ENCODE assay signal across 12 mouse cellular contexts in genomic region chr6:4739522-4740355, GRCm38 (mm10). TPM values are rescaled to one million over a fixed set of nuclear protein-coding genes. Genes with fewer than 3 reads are reported as not detected.
DNase-seq lines count a peak whose midpoint lies in the region; ATAC-seq and TF ChIP-seq lines count a peak whose summit lies in the region.
"Had no signal": no experiment of that assay in that cellular context is flagged by ENCODE, and none has a peak within 500 bp of the region (broad histone marks: within the 10 kb centered on the region; RNA-seq: fewer than 3 reads in every experiment).

No protein-coding gene starts in this region.

- no peak overlapping the region for H3K4me3 ChIP-seq in heart, embryonic 11.5 days (ENCODE audit: low read depth, low read length)
- H3K4me3 ChIP-seq in heart, embryonic 10.5 days: no peak overlapping the region
- no peak overlapping the region for H3K4me3 ChIP-seq in forebrain, embryonic 11.5 days (ENCODE audit: low read depth, low read length)
- H3K4me3 ChIP-seq in hindbrain, embryonic 15.5 days: no peak overlapping the region
- no peak overlapping the region for H3K4me3 ChIP-seq in myocyte
- H3K4me3 ChIP-seq: limb, embryonic 15.5 days; lung, embryonic 15.5 days had no signal

- DNase-seq in heart, embryonic 10.5 days (ENCODE audit: low spot score): no peak
- DNase-seq in forebrain, embryonic 11.5 days (ENCODE audit: low spot score): no peak
- DNase-seq in spleen, adult 12 weeks (ENCODE audit: low spot score): no peak
- no peak for DNase-seq in urinary bladder, postnatal 10 days (ENCODE audit: low spot score)
- DNase-seq: retina, postnatal 1 day had no signal

- H3K27me3 ChIP-seq in heart, embryonic 11.5 days (ENCODE audit: control insufficient read depth, insufficient read depth, low read length): no peaks in the 10 kb centered on the region
- no peaks in the 10 kb centered on the region for H3K27me3 ChIP-seq in heart, embryonic 10.5 days (ENCODE audit: insufficient read depth, poor library complexity, severe bottlenecking)
- no peaks in the 10 kb centered on the region for H3K27me3 ChIP-seq in forebrain, embryonic 11.5 days (ENCODE audit: control insufficient read depth, insufficient read depth, low read length)
- no peaks in the 10 kb centered on the region for H3K27me3 ChIP-seq in hindbrain, embryonic 15.5 days
- H3K27me3 ChIP-seq in myocyte (ENCODE audit: control insufficient read depth, insufficient read depth, insufficient read length): no peaks in the 10 kb centered on the region
- H3K27me3 ChIP-seq: limb, embryonic 15.5 days; lung, embryonic 15.5 days had no signal

- H3K27ac ChIP-seq in heart, embryonic 11.5 days (ENCODE audit: low read depth, low read length): no peak overlapping the region
- H3K27ac ChIP-seq in heart, embryonic 10.5 days: no peak overlapping the region
- H3K27ac ChIP-seq in forebrain, embryonic 11.5 days (ENCODE audit: low read depth, low read length): peak overlapping the region; percentile 57
- no peak overlapping the region for H3K27ac ChIP-seq in hindbrain, embryonic 15.5 days (replicated peaks)
- H3K27ac ChIP-seq: kidney, postnatal 0 days; lung, embryonic 15.5 days had no signal

- no peak for ATAC-seq in heart, embryonic 11.5 days (replicated peaks; ENCODE audit: insufficient number of reproducible peaks, low FRiP score, low TSS enrichment)
- peak; percentile 29 for ATAC-seq in forebrain, embryonic 11.5 days (replicated peaks; ENCODE audit: low FRiP score)
- ATAC-seq in hindbrain, embryonic 15.5 days (ENCODE audit: low FRiP score, low read depth): no peak
- ATAC-seq in megakaryocyte-erythroid progenitor cell, adult 5-6 weeks (replicated peaks; ENCODE audit: low FRiP score, low TSS enrichment, poor library complexity, severe bottlenecking): no peak

- WGBS in heart, embryonic 11.5 days (ENCODE audit: insufficient replicate concordance): 20% methylated on average over 13 of the region's 13 CpGs
- WGBS in heart, embryonic 10.5 days: 19% methylated on average over 13 of the region's 13 CpGs
- 3% methylated on average over 13 of the region's 13 CpGs for WGBS in forebrain, embryonic 11.5 days
- 10% methylated on average over 13 of the region's 13 CpGs for WGBS in hindbrain, embryonic 15.5 days

- peak overlapping the region; percentile 6; the same call in 1 of the 2 replicates for H3K4me2 ChIP-seq in heart, embryonic 11.5 days
- H3K4me2 ChIP-seq in forebrain, embryonic 11.5 days (ENCODE audit: low read depth, low read length, severe bottlenecking): no peak overlapping the region
- peak overlapping the region; percentile 23; the same call in 1 of the 2 replicates for H3K4me2 ChIP-seq in hindbrain, embryonic 15.5 days
- peak overlapping the region; percentile 28 for H3K4me2 ChIP-seq in myocyte (ENCODE audit: low read depth)
- H3K4me2 ChIP-seq: limb, embryonic 15.5 days; lung, embryonic 15.5 days had no signal

- no peaks in the 10 kb centered on the region for H3K9me3 ChIP-seq in heart, embryonic 11.5 days (replicated peaks; ENCODE audit: control insufficient read depth, low read length)
- H3K9me3 ChIP-seq in heart, embryonic 10.5 days: no peaks in the 10 kb centered on the region
- no peaks in the 10 kb centered on the region for H3K9me3 ChIP-seq in forebrain, embryonic 11.5 days (ENCODE audit: control insufficient read depth, low read length)
- no peaks in the 10 kb centered on the region for H3K9me3 ChIP-seq in hindbrain, embryonic 15.5 days
- H3K9me3 ChIP-seq: limb, embryonic 15.5 days; lung, embryonic 15.5 days had no signal

- no peak for TF ChIP-seq POLR2A in myocyte (IDR thresholded peaks at IDR 0.05; ENCODE audit: insufficient read length, low read depth)

- H3K79me2 ChIP-seq in myocyte (ENCODE audit: control insufficient read depth, insufficient read depth): no peaks in the 10 kb centered on the region

- no peak overlapping the region for H3ac ChIP-seq in myocyte (ENCODE audit: control insufficient read depth, insufficient read length)

- H3K4me1 ChIP-seq in heart, embryonic 11.5 days (ENCODE audit: control insufficient read depth, insufficient read depth, low read length): peaks cover 33% of the 10 kb centered on the region
- H3K4me1 ChIP-seq in heart, embryonic 10.5 days: peaks cover 32% of the 10 kb centered on the region
- peaks cover 22% of the 10 kb centered on the region; the same call in 1 of the 2 replicates for H3K4me1 ChIP-seq in forebrain, embryonic 11.5 days (replicated peaks; ENCODE audit: control insufficient read depth, insufficient read depth, low read length)
- H3K4me1 ChIP-seq in hindbrain, embryonic 15.5 days (replicated peaks): peaks cover 41% of the 10 kb centered on the region

- H3K36me3 ChIP-seq in heart, embryonic 11.5 days (ENCODE audit: control insufficient read depth, insufficient read depth, low read length): no peaks in the 10 kb centered on the region
- no peaks in the 10 kb centered on the region for H3K36me3 ChIP-seq in heart, embryonic 10.5 days
- H3K36me3 ChIP-seq in forebrain, embryonic 11.5 days (ENCODE audit: control insufficient read depth, insufficient read depth, low read length): no peaks in the 10 kb centered on the region
- H3K36me3 ChIP-seq in hindbrain, embryonic 15.5 days: no peaks in the 10 kb centered on the region
- no peaks in the 10 kb centered on the region for H3K36me3 ChIP-seq in myocyte (ENCODE audit: control insufficient read depth, insufficient read depth)
- H3K36me3 ChIP-seq: limb, embryonic 15.5 days; lung, embryonic 15.5 days had no signal

- no peak overlapping the region for H3K9ac ChIP-seq in heart, embryonic 11.5 days (ENCODE audit: low read depth, low read length)
- H3K9ac ChIP-seq in forebrain, embryonic 11.5 days (ENCODE audit: low read length): no peak overlapping the region
- no peak overlapping the region for H3K9ac ChIP-seq in hindbrain, embryonic 15.5 days
- H3K9ac ChIP-seq: limb, embryonic 15.5 days; lung, embryonic 15.5 days had no signal

TF ChIP-seq in myocyte, 11 proteins besides CTCF, POLR2A, EP300 and RAD21:
- TF ChIP-seq SRF (IDR thresholded peaks at IDR 0.05; ENCODE audit: control insufficient read depth, insufficient read length, low read depth) (no peak), USF1 (IDR thresholded peaks at IDR 0.05; ENCODE audit: low read depth) (no peak), POLR2AphosphoS2 (IDR thresholded peaks at IDR 0.05; ENCODE audit: insufficient read length, low read depth) (no peak), MYOD1 (IDR thresholded peaks at IDR 0.05; ENCODE audit: control insufficient read depth in 1 of 3, insufficient read length in 2 of 3, low read depth in 2 of 3) (no peak), REST (IDR thresholded peaks at IDR 0.05; ENCODE audit: insufficient read depth, insufficient read length) (no peak), E2F4 (IDR thresholded peaks at IDR 0.05; ENCODE audit: insufficient read depth) (no peak), MAX (IDR thresholded peaks at IDR 0.05; ENCODE audit: low read depth) (no peak), TCF3 (IDR thresholded peaks at IDR 0.05; ENCODE audit: insufficient read length, low read depth) (no peak), MYOG (IDR thresholded peaks at IDR 0.05; ENCODE audit: control insufficient read depth in 1 of 3, insufficient read depth in 1 of 3, insufficient read length in 2 of 3, low read depth in 2 of 3) (no peak), CEBPB (IDR thresholded peaks at IDR 0.05; ENCODE audit: insufficient read depth, poor library complexity, severe bottlenecking) (no peak), TCF12 (IDR thresholded peaks at IDR 0.05; ENCODE audit: insufficient read depth, poor library complexity, severe bottlenecking) (no peak)

RNA-seq across cellular contexts. Expression of gene Sgce, which starts 7.3 kb away (rescaled TPM):
- polyA plus RNA-seq in heart, embryonic 11.5 days (2014; fragmentation: Nextera tagmentation; extraction: Ambion mirVana): 52.7 and 56.2 TPM in 2 replicates
- 52.9 and 58.3 TPM in 2 replicates for polyA plus RNA-seq in heart, embryonic 10.5 days (2016; fragmentation: Nextera tagmentation; extraction: Ambion mirVana)
- 57.1 and 59.3 TPM in 2 replicates for polyA plus RNA-seq in forebrain, embryonic 11.5 days (2014; fragmentation: Nextera tagmentation; extraction: Ambion mirVana)
- polyA plus RNA-seq in hindbrain, embryonic 15.5 days (2015; fragmentation: Nextera tagmentation; extraction: Ambion mirVana): 57.6 and 60.8 TPM in 2 replicates
- 16.8 TPM for polyA plus RNA-seq in myocyte (2012; fragmentation: generic; extraction: Trizol)
- 0.57 TPM in 1 of 2 replicates, not detected in the other for total RNA-seq in megakaryocyte-erythroid progenitor cell, adult 5-6 weeks (2014; fragmentation: Nextera tagmentation)
- 1.0 and 4.4 TPM in 2 replicates for total RNA-seq in megakaryocyte-erythroid progenitor cell, adult 5-6 weeks (2017)

RNA-seq across cellular contexts. Expression of gene Peg10, which starts 7.4 kb away (rescaled TPM):
- polyA plus RNA-seq in heart, embryonic 11.5 days (2014; fragmentation: Nextera tagmentation; extraction: Ambion mirVana): 9.1 and 11.6 TPM in 2 replicates
- 5.9 and 16.6 TPM in 2 replicates for polyA plus RNA-seq in heart, embryonic 10.5 days (2016; fragmentation: Nextera tagmentation; extraction: Ambion mirVana)
- 17.5 and 19.0 TPM in 2 replicates for polyA plus RNA-seq in forebrain, embryonic 11.5 days (2014; fragmentation: Nextera tagmentation; extraction: Ambion mirVana)
- polyA plus RNA-seq in hindbrain, embryonic 15.5 days (2015; fragmentation: Nextera tagmentation; extraction: Ambion mirVana): 6.6 and 7.0 TPM in 2 replicates
- 2.6 TPM for polyA plus RNA-seq in myocyte (2012; fragmentation: generic; extraction: Trizol)
- total RNA-seq in megakaryocyte-erythroid progenitor cell, adult 5-6 weeks (2014; fragmentation: Nextera tagmentation): 0.25 and 0.61 TPM in 2 replicates
- 0.28 and 1.4 TPM in 2 replicates for total RNA-seq in megakaryocyte-erythroid progenitor cell, adult 5-6 weeks (2017)
